Mouse (Mus musculus) gonadal fat pad, adult 2 months (tissue): ENCODE data around the gene Cfdp1. TPM values are rescaled to one million over a fixed set of nuclear protein-coding genes. Genes with fewer than 3 reads are reported as not detected.

Experiments
- DNase-seq: peaks from one replicate; pipeline ENCODE4 v3.0.0-alpha.2; 2012; ENCODE audit warnings: low read depth
- polyA plus RNA-seq: library from polyadenylated mRNA; depleted of rRNA; stranded (reverse); fragments of >200 nt; gene quantifications from 2 replicates; pipeline ENCODE4 v1.2.3, GENCODE M21; 2012; rRNA removed

Gene Cfdp1
- 6.5 and 9.7 TPM in 2 replicates for polyA plus RNA-seq

GRCm38 (mm10) chr8:111853861-111854501, at the start of gene Cfdp1:
TSS of gene Cfdp1 (minus strand) at chr8:111854291.
- peak; percentile 62 for DNase-seq

- DNase-seq = no peak
Measured at GRCm38 (mm10) chr8:111902080-111902479, 48.0 kb upstream of the Cfdp1 start.

- no peak for DNase-seq
Measured at GRCm38 (mm10) chr8:111898586-111898985, 44.5 kb upstream of the Cfdp1 start.

GRCm38 (mm10) chr8:111894955-111895354, 40.9 kb upstream of the Cfdp1 start:
- no peak for DNase-seq

DNA sequence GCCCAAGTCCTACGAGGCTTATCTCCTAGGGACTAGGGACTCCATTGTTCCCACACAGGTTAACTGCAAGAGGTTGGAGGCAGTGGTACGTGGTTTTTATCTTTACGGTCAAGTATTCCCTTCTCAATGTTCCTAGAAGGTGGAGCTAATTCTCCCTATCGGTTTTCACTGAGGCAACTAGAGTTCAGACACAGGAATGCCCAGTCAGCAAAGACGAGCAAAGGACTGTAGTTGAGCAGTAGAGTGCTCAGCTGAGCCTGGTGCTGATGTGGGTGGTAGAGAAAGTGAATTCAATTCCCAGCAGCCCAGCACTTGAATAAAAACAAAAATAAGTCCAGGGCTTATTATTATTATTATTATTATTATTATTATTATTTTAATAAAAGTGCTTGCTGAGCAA, 38.5 kb upstream of the Cfdp1 start:
- DNase-seq = no peak

- DNase-seq = no peak
Measured at GRCm38 (mm10) chr8:111891983-111892382, 37.9 kb upstream of the Cfdp1 start.

DNA sequence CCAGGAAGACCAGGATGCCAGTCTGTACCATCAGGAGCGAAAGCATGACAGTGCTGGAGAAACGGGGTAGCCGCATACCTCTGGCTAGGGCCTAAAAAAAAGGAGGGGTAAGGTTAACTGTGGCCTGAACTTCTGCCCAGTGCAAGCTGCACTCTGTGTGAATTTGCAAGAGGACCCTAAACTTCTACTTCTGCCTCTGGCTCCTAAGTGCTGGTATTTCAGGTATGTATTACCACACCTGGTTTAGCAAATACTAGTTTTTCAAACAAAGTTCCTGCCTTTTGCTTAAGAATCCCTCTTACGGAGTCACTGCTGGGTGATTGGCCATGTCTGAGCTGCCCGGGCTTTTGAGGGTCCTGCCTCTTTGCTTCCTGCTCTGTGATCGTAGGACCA, 36.8 kb upstream of the Cfdp1 start:
- no peak for DNase-seq

DNA sequence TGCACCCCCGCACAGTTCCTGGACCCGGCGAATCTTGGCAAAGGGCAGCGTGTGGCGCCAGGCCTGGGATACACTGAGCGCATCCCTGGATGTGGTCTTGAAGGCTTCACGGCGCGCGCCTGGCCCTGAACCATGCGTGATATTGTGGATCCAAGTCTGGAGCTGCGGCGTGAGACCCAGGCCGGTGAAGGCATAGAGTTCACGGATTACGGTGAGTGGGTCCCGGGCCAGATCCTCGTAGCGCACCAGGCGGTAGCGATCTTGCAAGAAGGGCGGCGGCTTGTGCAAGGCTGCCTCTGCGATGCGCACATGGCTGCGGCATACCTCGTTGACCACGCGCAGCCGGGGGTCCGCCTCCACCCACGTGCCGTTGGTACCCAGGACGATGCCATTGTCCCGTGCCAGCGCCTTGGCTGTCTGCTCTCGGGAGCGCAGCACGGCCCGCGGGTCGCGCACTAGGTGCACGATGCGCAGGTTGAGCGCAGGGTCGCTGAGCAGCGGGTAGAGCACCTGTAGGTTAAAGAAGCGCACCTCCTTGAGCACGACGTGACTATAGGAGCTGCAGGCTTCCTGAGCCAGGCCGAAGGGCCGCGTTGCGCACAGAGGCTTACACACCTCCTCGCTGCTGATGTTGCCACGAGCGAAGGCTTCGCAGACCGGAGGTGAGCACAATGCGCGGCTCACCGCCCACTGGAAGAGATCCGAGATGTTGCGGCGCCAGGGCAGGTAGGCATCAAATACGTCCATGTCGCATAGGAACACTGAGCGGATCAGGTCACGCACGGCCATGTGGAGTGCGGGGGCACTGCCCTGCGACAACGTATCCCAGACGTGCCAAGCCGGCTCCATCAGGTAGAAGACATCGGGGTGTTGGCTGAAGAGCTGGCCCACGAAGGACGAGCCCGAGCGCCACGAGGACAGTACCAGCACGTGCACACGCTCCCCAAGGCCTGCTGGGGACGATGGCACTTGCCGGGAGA, 36.1 kb upstream of the Cfdp1 start:
- DNase-seq = no peak

- DNase-seq = no peak
Measured at GRCm38 (mm10) chr8:111888091-111888650, 34.1 kb upstream of the Cfdp1 start.

GRCm38 (mm10) chr8:111887479-111887878, 33.4 kb upstream of the Cfdp1 start:
- DNase-seq = no peak

DNA sequence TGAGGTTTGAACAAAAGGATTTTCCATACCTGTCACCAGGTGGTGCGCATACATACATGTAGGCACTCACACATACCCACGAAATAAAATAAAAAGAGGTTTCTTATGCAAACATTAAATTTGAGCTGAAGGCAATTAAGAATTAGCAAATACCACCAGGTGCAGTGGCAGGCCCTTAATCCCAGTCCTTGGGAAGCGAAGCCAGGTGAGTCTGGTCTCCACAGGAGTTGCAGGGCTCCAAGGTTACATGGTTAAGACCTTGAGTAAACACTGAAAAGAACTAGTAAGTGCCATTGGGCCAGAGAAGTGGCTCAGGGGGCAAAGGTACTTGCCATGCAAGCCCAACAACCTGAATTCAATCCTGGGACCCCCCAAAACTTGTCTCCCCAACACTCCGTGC, 29.5 kb upstream of the Cfdp1 start:
- DNase-seq = no peak

DNA sequence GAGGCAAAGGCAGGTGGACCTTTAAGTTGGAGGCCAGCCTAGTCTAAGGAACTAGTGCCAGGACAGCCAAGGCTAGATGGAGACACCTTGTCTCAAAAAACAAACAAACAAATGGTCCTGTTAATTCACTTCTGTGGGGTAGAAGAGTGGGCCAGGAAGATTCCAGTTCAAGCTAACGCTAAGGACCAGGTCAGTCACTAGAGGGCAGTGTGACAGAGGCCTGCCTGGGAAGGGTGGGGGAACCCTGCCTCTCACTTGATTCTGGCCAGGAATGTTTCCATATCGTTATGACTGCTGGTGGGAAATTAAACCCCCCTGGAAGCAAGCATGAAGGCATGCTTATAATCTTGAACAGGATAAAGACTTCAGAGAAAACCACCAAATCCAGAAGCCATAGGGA, 27.5 kb upstream of the Cfdp1 start:
- no peak for DNase-seq

- DNase-seq = no peak
Measured at GRCm38 (mm10) chr8:111877711-111878110, 23.6 kb upstream of the Cfdp1 start.

DNA sequence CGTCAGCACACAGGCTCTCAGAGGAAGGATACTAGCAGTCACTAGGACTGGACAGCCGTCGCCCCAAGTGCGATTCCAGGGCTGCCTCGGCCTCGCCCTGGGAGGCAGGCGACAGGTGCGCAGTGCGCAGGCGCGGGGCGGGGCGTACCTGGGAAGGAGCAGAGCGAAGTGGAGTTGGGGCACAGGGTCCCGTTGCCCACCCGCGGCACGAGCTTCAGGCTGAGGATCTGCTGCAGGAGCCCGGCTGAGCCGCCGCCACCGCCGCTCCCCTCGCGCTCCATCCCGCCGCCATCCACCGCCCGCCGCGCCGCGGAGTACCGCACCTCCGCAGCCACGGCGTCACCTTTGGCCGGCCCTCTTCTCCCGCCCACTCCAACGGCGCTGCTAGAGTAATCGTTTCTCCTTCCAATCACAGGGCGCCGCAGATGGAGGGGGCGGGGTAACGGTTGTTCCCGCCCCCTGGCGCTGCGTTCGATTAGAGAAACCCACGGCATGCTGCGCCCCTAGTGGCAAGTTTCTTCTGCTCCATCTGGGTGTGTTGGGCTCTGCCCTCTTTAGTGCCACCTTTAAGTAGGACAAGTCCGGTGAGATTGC, 22.4 kb upstream of the Cfdp1 start, which contains the start of gene Tmem170:
Gene Tmem170 (minus strand): TSS at position 396 of the 594 bp plus-strand sequence.
- DNase-seq = peak; percentile 83

DNA sequence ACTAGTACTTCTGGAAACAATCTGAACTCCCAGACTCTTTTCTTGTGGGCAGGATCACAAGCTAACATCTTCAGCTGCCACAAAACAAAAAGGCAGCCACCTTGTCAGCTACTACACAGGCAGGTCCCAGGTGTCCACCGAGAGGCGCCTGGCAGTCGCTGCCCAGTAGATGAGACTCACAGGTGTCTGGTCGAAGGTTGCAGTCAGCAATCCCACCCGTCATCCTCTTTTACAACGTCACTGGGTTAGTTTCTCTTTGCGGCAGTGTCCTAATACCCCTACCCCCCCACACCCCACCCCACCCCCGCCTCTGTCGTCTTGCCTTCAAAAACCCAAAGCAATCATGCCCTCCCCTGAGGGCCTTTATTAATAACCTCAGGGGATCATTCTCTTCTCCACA, 21.7 kb upstream of the Cfdp1 start:
- no peak for DNase-seq

GRCm38 (mm10) chr8:111871278-111871677, 17.2 kb upstream of the Cfdp1 start:
- no peak for DNase-seq

GRCm38 (mm10) chr8:111870379-111870778, 16.3 kb upstream of the Cfdp1 start:
- DNase-seq = no peak

GRCm38 (mm10) chr8:111868664-111869063, 14.6 kb upstream of the Cfdp1 start:
- no peak for DNase-seq

GRCm38 (mm10) chr8:111865857-111866256, 11.8 kb upstream of the Cfdp1 start:
- no peak for DNase-seq

GRCm38 (mm10) chr8:111865130-111865852, 11.2 kb upstream of the Cfdp1 start:
- no peak for DNase-seq

- no peak for DNase-seq
Measured at GRCm38 (mm10) chr8:111864648-111865047, 10.6 kb upstream of the Cfdp1 start.
